Mouse (Mus musculus): Measurements from ENCODE around the gene Idnk. TPM values are rescaled to one million over a fixed set of nuclear protein-coding genes. Genes with fewer than 3 reads are reported as not detected.

Gene Idnk
- total and polyA plus RNA-seq, 3 experiments, result 25.5 to 45.0 (median 32.0) TPM

DNA sequence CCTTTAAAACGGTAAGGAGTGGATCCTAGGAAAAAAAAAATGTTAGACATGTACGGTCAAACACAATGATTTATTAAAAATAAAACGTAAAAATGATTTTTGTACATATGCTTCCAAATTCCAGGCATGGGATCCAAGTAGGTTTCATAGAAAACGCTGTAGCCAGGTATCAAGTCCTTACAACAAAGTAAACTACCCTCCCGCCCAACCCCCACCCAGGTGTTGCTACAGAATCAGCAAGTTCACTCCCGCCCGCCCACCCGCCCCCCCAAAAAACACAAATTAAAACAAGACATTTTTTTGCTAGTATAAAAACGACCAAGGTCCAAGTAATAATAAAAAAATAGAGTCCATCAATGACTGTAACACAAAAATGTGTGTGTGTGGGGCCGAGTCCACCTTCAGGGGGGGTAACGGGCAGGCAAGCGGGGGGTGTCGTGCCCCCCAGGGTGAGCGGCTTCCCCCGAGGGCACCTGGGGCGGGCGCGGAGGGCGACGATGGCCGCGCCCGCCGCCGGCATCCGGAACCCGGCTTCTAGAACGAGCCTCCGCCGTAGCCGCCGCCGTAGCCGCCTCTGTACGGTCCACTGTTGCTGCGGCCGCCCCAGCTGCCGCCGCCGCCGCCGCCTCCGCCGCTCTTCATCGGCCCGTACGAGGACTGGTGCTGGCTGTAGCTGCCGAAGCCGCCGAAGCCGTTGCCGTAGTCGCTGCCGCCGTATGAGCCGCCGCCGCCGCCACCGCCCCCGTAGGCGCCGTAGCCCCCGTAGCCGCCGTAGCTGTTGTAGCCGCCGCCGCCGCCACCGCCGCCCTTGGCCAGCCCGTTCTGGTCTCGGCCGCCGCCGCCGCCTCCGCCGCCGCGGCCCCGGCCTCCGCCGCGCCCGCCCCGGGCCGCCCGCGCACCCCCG lies 30.3 kb upstream of the Idnk start:
- Histone ChIP-seq H3K36me3 (replicated peaks in 1 of 2; ENCODE audit: control insufficient read depth in 1 of 2, insufficient read depth in 1 of 2, low read length in 1 of 2) (peaks cover 0 to 9% of the 10 kb centered on the region in 2 experiments), H3K4me3 (replicated peaks in 1 of 3; ENCODE audit: low read depth in 2 of 3, low read length in 2 of 3, poor library complexity in 1 of 3) (peak overlapping the region; percentile 86 to 98 (median 91)), H3K4me2 (ENCODE audit: insufficient read depth, low read depth, poor library complexity, severe bottlenecking) (peak overlapping the region; percentile 58; the same call in 1 of the 2 replicates), H3K9me3 (replicated peaks; ENCODE audit: low read length) (no peaks in the 10 kb centered on the region), H3K9ac (ENCODE audit: insufficient read depth, low read depth) (peak overlapping the region; percentile 92), H3K27ac (ENCODE audit: insufficient read depth, low read depth) (peak overlapping the region; percentile 89), H3K4me1 (ENCODE audit: control insufficient read depth in 1 of 2, insufficient read depth in 2 of 2) (peaks cover 0 to 25% of the 10 kb centered on the region in 2 experiments; a peak in 3 of 4 replicates), H3K27me3 (replicated peaks) (no peaks in the 10 kb centered on the region), H3K79me2 (replicated peaks; ENCODE audit: control insufficient read depth, extremely low read depth, insufficient read depth, poor library complexity, severe bottlenecking) (peaks cover 22% of the 10 kb centered on the region)
- no peak for DNase-seq (ENCODE audit: extremely low read depth)
- TF ChIP-seq IRF4 (IDR thresholded peaks at IDR 0.05; ENCODE audit: low read depth, low read length) (no peak), UBTF (IDR thresholded peaks at IDR 0.05; ENCODE audit: low read depth, low read length) (peak; percentile 39; the same call in 1 of the 2 replicates)
- dilution Hi-C loops (cut with MboI; ENCODE audit: extremely low pct_ligation_motif_present, extremely low pct_unique_long_range_greater_than_20kb, low sequenced_read_pairs) (no loop called here), in situ Hi-C loops (cut with MboI; ENCODE audit: low pct_ligation_motif_present, low pct_unique_long_range_greater_than_20kb, low sequenced_read_pairs) (no loop called here)

DNA sequence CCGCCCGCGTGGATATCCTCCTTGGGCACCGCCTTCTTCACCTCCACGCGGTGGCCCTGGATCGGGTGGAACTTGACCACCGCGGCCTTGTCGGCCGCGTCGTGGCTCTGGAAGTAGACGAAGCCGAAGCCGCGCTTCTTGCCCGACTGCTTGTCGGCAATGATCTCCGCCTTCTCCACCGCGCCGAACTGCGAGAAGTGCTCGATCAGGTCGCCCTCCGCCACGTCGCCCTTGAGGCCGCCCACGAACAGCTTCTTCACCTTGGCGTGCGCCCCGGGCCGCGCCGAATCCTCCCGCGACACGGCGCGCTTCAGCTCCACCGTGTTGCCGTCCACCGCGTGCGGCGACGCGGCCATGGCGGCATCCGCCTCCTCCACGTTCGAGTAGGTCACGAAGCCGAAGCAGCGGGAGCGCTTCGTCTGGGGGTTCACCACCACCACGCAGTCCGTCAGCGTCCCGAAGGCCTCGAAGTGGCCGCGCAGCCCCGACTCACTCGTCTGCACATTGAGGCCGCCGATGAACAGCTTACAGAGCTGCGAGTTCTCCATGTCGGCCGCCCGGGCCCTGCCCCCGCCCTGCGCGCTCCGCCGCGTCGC lies 29.6 kb upstream of the Idnk start:
- peaks cover 22% of the 10 kb centered on the region for H3K79me2 ChIP-seq (replicated peaks; ENCODE audit: control insufficient read depth, extremely low read depth, insufficient read depth, poor library complexity, severe bottlenecking)
- dilution Hi-C loops (cut with MboI; ENCODE audit: extremely low pct_ligation_motif_present, extremely low pct_unique_long_range_greater_than_20kb, low sequenced_read_pairs), result no loop called here
- H3K4me1 ChIP-seq (ENCODE audit: control insufficient read depth in 1 of 2, insufficient read depth in 2 of 2), result peaks cover 0 to 25% of the 10 kb centered on the region in 2 experiments; a peak in 3 of 4 replicates
- H3K27me3 ChIP-seq (replicated peaks), result no peaks in the 10 kb centered on the region
- in situ Hi-C loops (cut with MboI; ENCODE audit: low pct_ligation_motif_present, low pct_unique_long_range_greater_than_20kb, low sequenced_read_pairs), result no loop called here
- H3K4me3 ChIP-seq (replicated peaks in 1 of 3; ENCODE audit: low read depth in 2 of 3, low read length in 2 of 3, poor library complexity in 1 of 3), result peak overlapping the region; percentile 86 to 98 (median 91)
- peak overlapping the region; percentile 12; the same call in 1 of the 2 replicates for H3K4me2 ChIP-seq (ENCODE audit: insufficient read depth, low read depth, poor library complexity, severe bottlenecking)
- peak overlapping the region; percentile 89 for H3K27ac ChIP-seq (ENCODE audit: insufficient read depth, low read depth)
- peak overlapping the region; percentile 92 for H3K9ac ChIP-seq (ENCODE audit: insufficient read depth, low read depth)
- no peaks in the 10 kb centered on the region for H3K9me3 ChIP-seq (replicated peaks; ENCODE audit: low read length)
- peaks cover 0 to 9% of the 10 kb centered on the region in 2 experiments for H3K36me3 ChIP-seq (replicated peaks in 1 of 2; ENCODE audit: control insufficient read depth in 1 of 2, insufficient read depth in 1 of 2, low read length in 1 of 2)
- no peak for TF ChIP-seq MEF2A (IDR thresholded peaks at IDR 0.05; ENCODE audit: borderline replicate concordance, low read depth, low read length)
- TF ChIP-seq CHD1 (IDR thresholded peaks at IDR 0.05; ENCODE audit: low read depth, low read length), result peak; percentile 47; the same call in 1 of the 2 replicates
- TF ChIP-seq JUND (conservative IDR thresholded peaks at IDR 0.05; ENCODE audit: low read depth, low read length), result no peak
- peak; percentile 57; the same call in 1 of the 2 replicates for TF ChIP-seq MAX (IDR thresholded peaks at IDR 0.05; ENCODE audit: low read length)
- no peak for TF ChIP-seq ELF1 (IDR thresholded peaks at IDR 0.05; ENCODE audit: low read depth, low read length)
- DNase-seq (ENCODE audit: extremely low read depth), result no peak

- DNase-seq (ENCODE audit: extremely low read depth), result peak; percentile 85
- Histone ChIP-seq H3K27ac (ENCODE audit: insufficient read depth, low read depth) (peak within 1 kb of the TSS; percentile 89), H3K27me3 (replicated peaks) (no peaks in the 10 kb centered on the region), H3K4me3 (replicated peaks in 1 of 3; ENCODE audit: low read depth in 2 of 3, low read length in 2 of 3, poor library complexity in 1 of 3) (peak within 1 kb of the TSS; percentile 86 to 98 (median 91)), H3K4me2 (ENCODE audit: insufficient read depth, low read depth, poor library complexity, severe bottlenecking) (peak within 1 kb of the TSS; percentile 39; the same call in 1 of the 2 replicates), H3K4me1 (ENCODE audit: control insufficient read depth in 1 of 2, insufficient read depth in 2 of 2) (peaks cover 0 to 25% of the 10 kb centered on the region in 2 experiments; a peak in 3 of 4 replicates), H3K79me2 (replicated peaks; ENCODE audit: control insufficient read depth, extremely low read depth, insufficient read depth, poor library complexity, severe bottlenecking) (peaks cover 22% of the 10 kb centered on the region), H3K9ac (ENCODE audit: insufficient read depth, low read depth) (peak within 1 kb of the TSS; percentile 95), H3K9me3 (replicated peaks; ENCODE audit: low read length) (no peaks in the 10 kb centered on the region), H3K36me3 (replicated peaks in 1 of 2; ENCODE audit: control insufficient read depth in 1 of 2, insufficient read depth in 1 of 2, low read length in 1 of 2) (peaks cover 0 to 9% of the 10 kb centered on the region in 2 experiments)
- in situ Hi-C loops (cut with MboI; ENCODE audit: low pct_ligation_motif_present, low pct_unique_long_range_greater_than_20kb, low sequenced_read_pairs), result no loop called here
- dilution Hi-C loops (cut with MboI; ENCODE audit: extremely low pct_ligation_motif_present, extremely low pct_unique_long_range_greater_than_20kb, low sequenced_read_pairs), result no loop called here
- TF ChIP-seq EP300 (IDR thresholded peaks at IDR 0.05; ENCODE audit: low read length) (no peak), USF2 (conservative IDR thresholded peaks at IDR 0.05; ENCODE audit: low read depth, low read length) (no peak), UBTF (IDR thresholded peaks at IDR 0.05; ENCODE audit: low read depth, low read length) (0 out of 2 replicates have a peak, but pooled peaks have one; percentile 24), SMC3 (IDR thresholded peaks at IDR 0.05; ENCODE audit: low read depth, low read length) (no peak), KAT2A (IDR thresholded peaks at IDR 0.05; ENCODE audit: insufficient replicate concordance, low read length) (no peak), POLR2A (IDR thresholded peaks at IDR 0.05; ENCODE audit: low read depth, low read length) (peak; percentile 61), JUN (IDR thresholded peaks at IDR 0.05; ENCODE audit: insufficient read depth, low read depth, low read length) (no peak), NRF1 (IDR thresholded peaks at IDR 0.05; ENCODE audit: low read depth, low read length) (peak; percentile 81), HCFC1 (IDR thresholded peaks at IDR 0.05; ENCODE audit: low read depth, low read length) (no peak), CTCF (conservative IDR thresholded peaks at IDR 0.05 in 1 of 2, IDR thresholded peaks at IDR 0.05 in 1 of 2; ENCODE audit: low read depth in 2 of 2, low read length in 2 of 2) (no peak), JUND (conservative IDR thresholded peaks at IDR 0.05; ENCODE audit: low read depth, low read length) (no peak), MAFK (IDR thresholded peaks at IDR 0.05; ENCODE audit: insufficient replicate concordance, low read length) (no peak), ZKSCAN1 (IDR thresholded peaks at IDR 0.05; ENCODE audit: borderline replicate concordance, low read depth, low read length) (no peak), MXI1 (IDR thresholded peaks at IDR 0.05; ENCODE audit: low read depth, low read length) (no peak), MYC (IDR thresholded peaks at IDR 0.05; ENCODE audit: low read depth, low read length) (no peak), NELFE (IDR thresholded peaks at IDR 0.05; ENCODE audit: low read depth, low read length) (peak; percentile 90), TCF12 (IDR thresholded peaks at IDR 0.05; ENCODE audit: low read depth, low read length) (peak; percentile 90)
Measured at GRCm38 (mm10) chr13:58128396-58128767, 29.1 kb upstream of the Idnk start, which contains the start of gene Hnrnpa0. Gene Hnrnpa0 (minus strand): TSS chr13:58128556.

Data from CH12.LX (cell line).